Mouse (Mus musculus) forebrain, embryonic 14.5 days (tissue): ENCODE measurements around the gene Pla2g6. TPM values are rescaled to one million over a fixed set of nuclear protein-coding genes. Genes with fewer than 3 reads are reported as not detected.

ENCODE experiments used
- ATAC-seq: fragments of 200-750 bp; cut with Nextera tagmentation; 2 replicates; pipeline ENCODE4 v1.8.0; 2017; ENCODE audit warnings: mild to moderate bottlenecking, moderate library complexity
- DNase-seq: peaks from one replicate; pipeline ENCODE4 v3.0.0-alpha.2; 2015; ENCODE audit warnings: low spot score
- H3K27ac ChIP-seq: fragments of 300-500 bp; sonication (generic); 2 replicates; pipeline ENCODE4 v1.5.1; 2014; ENCODE audit warnings: low read depth, mild to moderate bottlenecking, control low read depth, low read length, moderate library complexity
- H3K27me3 ChIP-seq: fragments of 300-500 bp; sonication (generic); replicated peaks from 2 replicates; pipeline ENCODE4 v1.6.1; 2014; ENCODE audit warnings: low read length, control low read depth, mixed read lengths; ENCODE audit not compliant: control insufficient read depth, insufficient read depth
- H3K36me3 ChIP-seq: fragments of 300-500 bp; sonication (generic); 2 replicates; pipeline ENCODE4 v1.6.1; 2014; ENCODE audit warnings: low read length, control low read depth; ENCODE audit not compliant: control insufficient read depth, insufficient read depth
- H3K4me1 ChIP-seq: fragments of 300-500 bp; sonication (generic); 2 replicates; pipeline ENCODE4 v1.6.1; 2014; ENCODE audit warnings: antibody characterized with exemption, low read length, control low read depth; ENCODE audit not compliant: control insufficient read depth, insufficient read depth
- H3K4me2 ChIP-seq: fragments of 300-500 bp; sonication (generic); 2 replicates; pipeline ENCODE4 v1.6.1; 2014; ENCODE audit warnings: mild to moderate bottlenecking, control low read depth, low read length
- H3K4me3 ChIP-seq: fragments of 300-500 bp; sonication (generic); 2 replicates; pipeline ENCODE4 v1.5.1; 2014; ENCODE audit warnings: low read depth, low read length, control low read depth
- H3K9ac ChIP-seq: fragments of 300-500 bp; sonication (generic); 2 replicates; pipeline ENCODE4 v1.6.1; 2014; ENCODE audit warnings: mild to moderate bottlenecking, low read length, control low read depth, moderate library complexity
- H3K9me3 ChIP-seq: fragments of 300-500 bp; sonication (generic); replicated peaks from 2 replicates; pipeline ENCODE4 v1.6.1; 2016; ENCODE audit warnings: low read length, control low read depth, mixed read lengths; ENCODE audit not compliant: control insufficient read depth
- WGBS: fragments of 180-500 bp; shearing (Covaris S2); extraction: QIAGEN DNeasy Blood & Tissue Kit; methylation state at CpG from one replicate; pipeline ENCODE4 v1.1.7; 2014; 5-methylcytosine and 5-hydroxymethylcytosine counted together
- polyA plus RNA-seq: library from polyadenylated mRNA; unstranded; fragments of >200 nt; fragmentation: Nextera tagmentation; extraction: Ambion mirVana; gene quantifications from 2 replicates; pipeline ENCODE4 v1.2.1, GENCODE M21; 2014

The Pla2g6 gene
- polyA plus RNA-seq, 1 experiment from 2014 or later: 14.0 TPM

GRCm38 (mm10) chr15:79322281-79322990 is 5.8 kb downstream of the Pla2g6 start:
- 84% methylated on average over 11 of the region's 11 CpGs for whole genome bisulfite sequencing
- peaks cover 5% of the 10 kb centered on the region; the same call in 1 of the 2 replicates for H3K4me1 ChIP-seq
- H3K4me3 ChIP-seq: no peak overlapping the region
- no peaks in the 10 kb centered on the region for H3K27me3 ChIP-seq
- H3K4me2 ChIP-seq: no peak overlapping the region
- DNase-seq (no peak), ATAC-seq (no peak)
- no peak overlapping the region for H3K9ac ChIP-seq
- no peak overlapping the region for H3K27ac ChIP-seq
- no peaks in the 10 kb centered on the region for H3K36me3 ChIP-seq
- H3K9me3 ChIP-seq: no peaks in the 10 kb centered on the region

GRCm38 (mm10) chr15:79321733-79322190 is 6.4 kb downstream of the Pla2g6 start:
- Histone ChIP-seq H3K27ac (no peak overlapping the region), H3K27me3 (no peaks in the 10 kb centered on the region), H3K4me1 (no peaks in the 10 kb centered on the region; the same call in 1 of the 2 replicates), H3K4me3 (no peak overlapping the region), H3K9ac (no peak overlapping the region), H3K9me3 (no peaks in the 10 kb centered on the region), H3K4me2 (no peak overlapping the region), H3K36me3 (no peaks in the 10 kb centered on the region)
- ATAC-seq (no peak), DNase-seq (no peak)
- 90% methylated on average over 5 of the region's 5 CpGs for WGBS

DNA sequence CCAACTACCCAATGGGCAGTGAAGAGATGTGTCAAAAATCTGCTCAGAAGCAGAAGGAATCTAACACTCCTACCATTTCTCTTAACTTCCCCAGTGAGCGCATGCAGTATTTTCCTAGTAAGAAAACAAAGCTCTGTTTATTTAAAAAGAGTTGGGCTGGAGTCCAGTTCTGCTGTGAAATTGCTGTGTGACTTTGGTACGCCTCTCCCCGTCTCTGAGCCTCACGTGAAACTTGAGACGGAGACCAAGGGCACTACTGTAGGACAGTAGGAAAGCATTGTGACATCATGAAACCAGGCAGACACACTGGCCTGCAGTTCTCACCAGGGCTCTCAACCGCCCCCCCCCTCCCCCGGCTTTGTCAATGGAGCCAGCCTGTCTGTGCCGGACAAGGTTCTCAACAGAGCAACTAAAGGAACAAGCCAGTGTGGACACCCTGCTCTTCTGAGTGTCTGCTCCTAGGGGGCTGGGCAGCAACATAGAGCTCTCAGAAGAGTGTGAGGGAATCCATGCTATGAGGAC is 14.3 kb downstream of the Pla2g6 start:
- H3K4me3 ChIP-seq: no peak overlapping the region
- H3K27ac ChIP-seq: no peak overlapping the region
- no peaks in the 10 kb centered on the region for H3K9me3 ChIP-seq
- no peaks in the 10 kb centered on the region for H3K27me3 ChIP-seq
- DNase-seq (no peak), ATAC-seq (no peak)
- no peak overlapping the region for H3K4me2 ChIP-seq
- 80% methylated on average over 8 of the region's 8 CpGs for WGBS
- no peak overlapping the region for H3K9ac ChIP-seq
- H3K36me3 ChIP-seq: 0 out of 2 replicates have a peak, but pooled peaks cover 13% of the 10 kb centered on the region
- H3K4me1 ChIP-seq: no peaks in the 10 kb centered on the region

- 79% methylated on average over 4 of the region's 4 CpGs for WGBS
- 0 out of 2 replicates have a peak, but pooled peaks cover 23% of the 10 kb centered on the region for H3K36me3 ChIP-seq
- no peak overlapping the region for H3K27ac ChIP-seq
- H3K9me3 ChIP-seq: no peaks in the 10 kb centered on the region
- no peaks in the 10 kb centered on the region for H3K4me1 ChIP-seq
- no peak overlapping the region for H3K9ac ChIP-seq
- no peak overlapping the region for H3K4me2 ChIP-seq
- ATAC-seq (no peak), DNase-seq (no peak)
- no peak overlapping the region for H3K4me3 ChIP-seq
- no peaks in the 10 kb centered on the region for H3K27me3 ChIP-seq
Measured at GRCm38 (mm10) chr15:79307861-79308260, 20.3 kb downstream of the Pla2g6 start.

DNA sequence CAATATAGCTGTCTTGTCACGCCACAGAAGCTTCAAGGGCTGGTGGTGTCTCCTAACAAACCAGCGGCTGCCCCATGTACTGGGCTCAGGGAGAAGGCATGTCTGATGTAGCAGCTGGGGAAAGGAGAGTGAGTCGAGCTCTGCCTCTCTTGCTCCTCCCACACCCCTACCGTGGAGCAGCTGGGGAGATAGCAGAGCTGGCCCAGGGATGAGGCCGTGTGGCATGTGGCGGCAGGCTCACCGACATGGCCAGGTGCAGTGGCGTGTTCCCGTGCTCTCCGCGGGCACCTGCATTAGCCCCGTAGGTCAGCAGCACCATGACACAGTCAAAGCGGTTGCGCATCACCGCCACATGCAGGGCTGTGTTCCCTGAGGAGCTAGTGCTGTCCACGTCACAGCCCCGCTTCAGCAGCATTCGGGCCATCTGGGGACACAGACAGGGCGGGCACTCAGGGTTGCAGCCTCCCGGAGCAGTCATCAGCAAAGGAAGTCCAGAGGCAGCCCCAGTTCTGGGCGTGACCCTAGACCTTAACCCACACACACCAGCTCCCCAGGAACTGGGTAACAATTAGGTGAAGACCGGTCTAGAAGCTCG is 22.1 kb downstream of the Pla2g6 start:
- WGBS: 86% methylated on average over 23 of the region's 23 CpGs
- Histone ChIP-seq H3K9ac (no peak overlapping the region), H3K27me3 (no peaks in the 10 kb centered on the region), H3K27ac (no peak overlapping the region), H3K9me3 (no peaks in the 10 kb centered on the region), H3K4me2 (no peak overlapping the region), H3K4me3 (no peak overlapping the region), H3K4me1 (no peaks in the 10 kb centered on the region), H3K36me3 (0 out of 2 replicates have a peak, but pooled peaks cover 18% of the 10 kb centered on the region)
- DNase-seq (no peak), ATAC-seq (no peak)

- no peak for ATAC-seq
Measured at GRCm38 (mm10) chr15:79304832-79305231, 23.4 kb downstream of the Pla2g6 start.

DNA sequence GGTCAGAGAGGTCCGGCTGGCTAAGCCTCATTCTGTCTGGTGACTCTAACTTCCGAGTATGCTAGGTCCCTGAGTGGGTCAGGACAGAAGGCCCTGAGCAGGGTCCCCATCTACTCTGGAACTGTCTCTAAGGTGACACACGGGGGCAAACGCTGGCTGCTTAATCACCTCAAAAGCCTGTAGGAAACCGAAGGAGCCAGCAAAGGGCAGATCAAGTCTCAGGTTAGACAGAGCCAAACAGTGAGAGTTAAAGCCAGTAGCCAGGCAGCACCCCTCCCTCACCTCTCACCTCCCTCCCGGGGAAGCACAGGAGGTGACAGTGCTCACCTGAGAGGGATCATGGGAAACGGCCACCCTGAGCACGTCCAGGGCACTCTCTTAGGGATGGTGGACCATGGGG is 24.5 kb downstream of the Pla2g6 start:
- ATAC-seq (no peak), DNase-seq (no peak)
- Histone ChIP-seq H3K9me3 (no peaks in the 10 kb centered on the region), H3K27ac (no peak overlapping the region), H3K4me1 (no peaks in the 10 kb centered on the region), H3K27me3 (no peaks in the 10 kb centered on the region), H3K4me3 (no peak overlapping the region), H3K9ac (no peak overlapping the region), H3K4me2 (no peak overlapping the region), H3K36me3 (0 out of 2 replicates have a peak, but pooled peaks cover 10% of the 10 kb centered on the region)
- 86% methylated on average over 8 of the region's 8 CpGs for WGBS

More at GRCm38 (mm10) chr15:79304832-79305231, 23.4 kb downstream of the Pla2g6 start:
- H3K9me3 ChIP-seq: no peaks in the 10 kb centered on the region
- H3K4me3 ChIP-seq: no peak overlapping the region
- no peaks in the 10 kb centered on the region for H3K27me3 ChIP-seq
- no peaks in the 10 kb centered on the region for H3K4me1 ChIP-seq
- no peak for DNase-seq
- H3K36me3 ChIP-seq: 0 out of 2 replicates have a peak, but pooled peaks cover 10% of the 10 kb centered on the region
- no peak overlapping the region for H3K27ac ChIP-seq
- WGBS: 70% methylated on average over 4 of the region's 5 CpGs
- H3K9ac ChIP-seq: no peak overlapping the region
- H3K4me2 ChIP-seq: no peak overlapping the region

GRCm38 (mm10) chr15:79299563-79300155 is 28.5 kb downstream of the Pla2g6 start:
- Histone ChIP-seq H3K4me2 (no peak overlapping the region), H3K27ac (no peak overlapping the region), H3K4me3 (no peak overlapping the region), H3K9me3 (no peaks in the 10 kb centered on the region), H3K9ac (no peak overlapping the region), H3K36me3 (no peaks in the 10 kb centered on the region), H3K4me1 (no peaks in the 10 kb centered on the region), H3K27me3 (no peaks in the 10 kb centered on the region)
- DNase-seq (no peak), ATAC-seq (no peak)
- WGBS: 91% methylated on average over 2 of the region's 2 CpGs
